9 mouse cellular contexts compared by ENCODE assay signal in genomic region chr10:80566375-80567092, GRCm38 (mm10). TPM values are rescaled to one million over a fixed set of nuclear protein-coding genes. Genes with fewer than 3 reads are reported as not detected.
A peak's percentile ranks its signal among the peaks of the same experiment; 100 is the strongest.
DNase-seq lines count a peak whose midpoint lies in the region; ATAC-seq and TF ChIP-seq lines count a peak whose summit lies in the region.
"Had no signal": no experiment of that assay in that cellular context is flagged by ENCODE, and none has a peak within 500 bp of the region (broad histone marks: within the 10 kb centered on the region; RNA-seq: fewer than 3 reads in every experiment).

No protein-coding gene starts in this region.

- H3K4me1 ChIP-seq in embryonic facial prominence, embryonic 11.5 days (ENCODE audit: control insufficient read depth, insufficient read depth, low read length), result peaks cover 6% of the 10 kb centered on the region
- no peaks in the 10 kb centered on the region for H3K4me1 ChIP-seq in heart, adult 2 months (ENCODE audit: control insufficient read depth, insufficient read depth, low read length)
- peaks cover 31% of the 10 kb centered on the region for H3K4me1 ChIP-seq in kidney, embryonic 14.5 days (ENCODE audit: control insufficient read depth, insufficient read depth, low read length)
- H3K4me1 ChIP-seq in liver, embryonic 13.5 days (replicated peaks), result peaks cover 70% of the 10 kb centered on the region
- H3K4me1 ChIP-seq in neural tube, embryonic 11.5 days (ENCODE audit: control insufficient read depth, insufficient read depth, low read length), result peaks cover 20% of the 10 kb centered on the region
- peaks cover 12% of the 10 kb centered on the region for H3K4me1 ChIP-seq in stomach, postnatal 0 days (replicated peaks; ENCODE audit: control insufficient read depth, insufficient read depth)

- peak; percentile 30; the same call in 1 of the 2 replicates for ATAC-seq in embryonic facial prominence, embryonic 11.5 days (replicated peaks; ENCODE audit: insufficient number of reproducible peaks, low FRiP score, low TSS enrichment, low read depth)
- ATAC-seq in kidney, embryonic 14.5 days (ENCODE audit: low FRiP score, low TSS enrichment), result peak; percentile 21; the same call in 1 of the 2 replicates
- ATAC-seq in liver, embryonic 13.5 days (ENCODE audit: low read depth), result peak; percentile 29; the same call in 1 of the 2 replicates
- ATAC-seq in neural tube, embryonic 11.5 days (ENCODE audit: insufficient read depth, low FRiP score, low TSS enrichment), result peak; percentile 59
- ATAC-seq in stomach, postnatal 0 days (ENCODE audit: low FRiP score, low TSS enrichment), result peak; percentile 36; the same call in 1 of the 2 replicates

- TF ChIP-seq CTCF in heart, adult 2 months (IDR thresholded peaks at IDR 0.05), result no peak; the same call in 1 of the 2 replicates
- TF ChIP-seq CTCF in stomach, postnatal 0 days (IDR thresholded peaks at IDR 0.05; ENCODE audit: low read depth), result peak; percentile 94

- 22% methylated on average over 17 of the region's 17 CpGs for WGBS in embryonic facial prominence, embryonic 11.5 days
- WGBS in heart, adult 2 months, result 34% methylated on average over 17 of the region's 17 CpGs
- WGBS in kidney, embryonic 14.5 days, result 26% methylated on average over 17 of the region's 17 CpGs
- 38% methylated on average over 17 of the region's 17 CpGs for WGBS in liver, embryonic 13.5 days (ENCODE audit: insufficient replicate concordance)
- 25% methylated on average over 17 of the region's 17 CpGs for WGBS in neural tube, embryonic 11.5 days
- 25% methylated on average over 17 of the region's 17 CpGs for WGBS in stomach, postnatal 0 days

- no peak overlapping the region for H3K9ac ChIP-seq in embryonic facial prominence, embryonic 11.5 days (replicated peaks; ENCODE audit: low read length)
- no peak overlapping the region for H3K9ac ChIP-seq in heart, adult 2 months (ENCODE audit: low read depth, low read length)
- H3K9ac ChIP-seq in kidney, embryonic 14.5 days (ENCODE audit: low read depth, low read length), result no peak overlapping the region
- H3K9ac ChIP-seq in liver, embryonic 13.5 days, result peak overlapping the region; percentile 31; the same call in 1 of the 2 replicates
- H3K9ac ChIP-seq in neural tube, embryonic 11.5 days (ENCODE audit: low read length), result no peak overlapping the region
- H3K9ac ChIP-seq in stomach, postnatal 0 days (ENCODE audit: low read length), result no peak overlapping the region

- peak; percentile 92 for DNase-seq in B cell, adult 2 months
- DNase-seq in adrenal gland, postnatal 25 days, result peak; percentile 84
- peak; percentile 85 for DNase-seq in embryonic facial prominence, embryonic 11.5 days (ENCODE audit: low spot score)
- peak; percentile 80 to 92 for DNase-seq in heart, adult 2 months
- peak; percentile 80 for DNase-seq in liver, embryonic 13.5 days
- DNase-seq in neural tube, embryonic 11.5 days (ENCODE audit: low spot score), result peak; percentile 88
- DNase-seq in stomach, postnatal 0 days (ENCODE audit: low spot score), result peak; percentile 89

- TF ChIP-seq POLR2A in heart, adult 2 months (IDR thresholded peaks at IDR 0.05; ENCODE audit: insufficient read depth, low read depth, low read length), result no peak

- no peak overlapping the region for H3K27ac ChIP-seq in embryonic facial prominence, embryonic 11.5 days (replicated peaks; ENCODE audit: low read depth, low read length)
- no peak overlapping the region for H3K27ac ChIP-seq in heart, adult 2 months
- H3K27ac ChIP-seq in kidney, embryonic 14.5 days (ENCODE audit: low read depth, low read length), result no peak overlapping the region
- peak overlapping the region; percentile 58 for H3K27ac ChIP-seq in liver, embryonic 13.5 days
- H3K27ac ChIP-seq in neural tube, embryonic 11.5 days (ENCODE audit: low read depth, low read length), result peak overlapping the region; percentile 70
- no peak overlapping the region for H3K27ac ChIP-seq in stomach, postnatal 0 days (replicated peaks)

- H3K9me3 ChIP-seq in embryonic facial prominence, embryonic 11.5 days (replicated peaks; ENCODE audit: control insufficient read depth, low read length), result no peaks in the 10 kb centered on the region
- H3K9me3 ChIP-seq in kidney, embryonic 14.5 days (ENCODE audit: control insufficient read depth, low read length), result no peaks in the 10 kb centered on the region
- H3K9me3 ChIP-seq in liver, embryonic 13.5 days (replicated peaks), result no peaks in the 10 kb centered on the region
- no peaks in the 10 kb centered on the region for H3K9me3 ChIP-seq in neural tube, embryonic 11.5 days (ENCODE audit: control insufficient read depth, low read length)
- no peaks in the 10 kb centered on the region for H3K9me3 ChIP-seq in stomach, postnatal 0 days (ENCODE audit: control insufficient read depth, low read length)

- intact Hi-C loops in heart, adult 2 months (cut with DNase I), result loop anchor here (1.0 kb wide), 1 partner anchor 122 kb away; no protein-coding TSS in a partner anchor

- no peak overlapping the region for H3K4me3 ChIP-seq in embryonic facial prominence, embryonic 11.5 days (ENCODE audit: low read depth, low read length)
- H3K4me3 ChIP-seq in heart, adult 2 months, result no peak overlapping the region
- H3K4me3 ChIP-seq in kidney, embryonic 14.5 days (ENCODE audit: low read length), result no peak overlapping the region
- no peak overlapping the region for H3K4me3 ChIP-seq in liver, embryonic 13.5 days (replicated peaks)
- no peak overlapping the region for H3K4me3 ChIP-seq in neural tube, embryonic 11.5 days (ENCODE audit: low read depth, low read length)
- no peak overlapping the region for H3K4me3 ChIP-seq in stomach, postnatal 0 days (ENCODE audit: low read depth, low read length)
- H3K4me3 ChIP-seq: erythroblast, embryonic 14.5 days had no signal

- no peaks in the 10 kb centered on the region for H3K36me3 ChIP-seq in embryonic facial prominence, embryonic 11.5 days (replicated peaks; ENCODE audit: control insufficient read depth, insufficient read depth, low read depth, low read length)
- no peaks in the 10 kb centered on the region for H3K36me3 ChIP-seq in heart, adult 2 months (ENCODE audit: control insufficient read depth, insufficient read depth, low read length)
- H3K36me3 ChIP-seq in kidney, embryonic 14.5 days (ENCODE audit: control insufficient read depth, insufficient read depth, low read length), result peaks cover 14% of the 10 kb centered on the region; the same call in 1 of the 2 replicates
- peaks cover 38% of the 10 kb centered on the region for H3K36me3 ChIP-seq in liver, embryonic 13.5 days
- H3K36me3 ChIP-seq in neural tube, embryonic 11.5 days (ENCODE audit: control insufficient read depth, insufficient read depth, low read length), result no peaks in the 10 kb centered on the region
- no peaks in the 10 kb centered on the region for H3K36me3 ChIP-seq in stomach, postnatal 0 days (ENCODE audit: control insufficient read depth, insufficient read depth, low read length)

- no peaks in the 10 kb centered on the region for H3K79me2 ChIP-seq in heart, adult 2 months (replicated peaks; ENCODE audit: control insufficient read depth, insufficient read depth, low read length)

- H3K4me2 ChIP-seq in embryonic facial prominence, embryonic 11.5 days (ENCODE audit: low read depth, low read length), result no peak overlapping the region
- no peak overlapping the region for H3K4me2 ChIP-seq in kidney, embryonic 14.5 days (replicated peaks; ENCODE audit: low read depth, low read length)
- no peak overlapping the region for H3K4me2 ChIP-seq in liver, embryonic 13.5 days
- peak overlapping the region; percentile 10 for H3K4me2 ChIP-seq in neural tube, embryonic 11.5 days (ENCODE audit: low read depth)
- no peak overlapping the region for H3K4me2 ChIP-seq in stomach, postnatal 0 days (replicated peaks; ENCODE audit: low read depth)

- no peaks in the 10 kb centered on the region for H3K27me3 ChIP-seq in embryonic facial prominence, embryonic 11.5 days (ENCODE audit: control insufficient read depth, insufficient read depth, low read length)
- no peaks in the 10 kb centered on the region for H3K27me3 ChIP-seq in heart, adult 2 months (ENCODE audit: control insufficient read depth, insufficient read depth, low read length)
- H3K27me3 ChIP-seq in kidney, embryonic 14.5 days (ENCODE audit: control insufficient read depth, insufficient read depth, low read length), result no peaks in the 10 kb centered on the region
- H3K27me3 ChIP-seq in liver, embryonic 13.5 days, result no peaks in the 10 kb centered on the region
- H3K27me3 ChIP-seq in neural tube, embryonic 11.5 days (ENCODE audit: control insufficient read depth, insufficient read depth, low read length), result no peaks in the 10 kb centered on the region
- H3K27me3 ChIP-seq in stomach, postnatal 0 days (ENCODE audit: control insufficient read depth, insufficient read depth, low read length), result no peaks in the 10 kb centered on the region

- peak; percentile 73; the same call in 1 of the 2 replicates for TF ChIP-seq EP300 in heart, adult 2 months (IDR thresholded peaks at IDR 0.05; ENCODE audit: insufficient read depth, low read depth, low read length)
- no peak for TF ChIP-seq EP300 in stomach, postnatal 0 days (optimal IDR thresholded peaks at IDR 0.05)

RNA-seq across cellular contexts. Expression of gene Rexo1, which starts 5.2 kb away (rescaled TPM):
- 57.4 and 63.5 TPM in 2 replicates for total RNA-seq in adrenal gland, postnatal 25 days (2021)
- polyA plus RNA-seq in embryonic facial prominence, embryonic 11.5 days (2014; fragmentation: Nextera tagmentation; extraction: Ambion mirVana), result 17.1 and 20.6 TPM in 2 replicates
- total RNA-seq in heart, adult 2 months (2021), result 10 to 100 TPM; 11.6 to 12.3 TPM
- polyA plus RNA-seq in heart, adult 2 months (2012; rRNA removed), result 19.5 and 19.8 TPM in 2 replicates
- polyA plus RNA-seq in kidney, embryonic 14.5 days (2014; fragmentation: Nextera tagmentation; extraction: Ambion mirVana), result 25.8 and 31.3 TPM in 2 replicates
- 13.4 and 13.8 TPM in 2 replicates for polyA plus RNA-seq in liver, embryonic 13.5 days (2015; fragmentation: Nextera tagmentation; extraction: Ambion mirVana)
- polyA plus RNA-seq in neural tube, embryonic 11.5 days (2014; fragmentation: Nextera tagmentation; extraction: Ambion mirVana), result 30.7 and 31.4 TPM in 2 replicates
- 7.1 and 8.5 TPM in 2 replicates for polyA plus RNA-seq in stomach, postnatal 0 days (2015; fragmentation: Nextera tagmentation; extraction: Ambion mirVana)

RNA-seq across cellular contexts. Expression of gene Klf16, which starts 10.6 kb away (rescaled TPM):
- 9.6 and 14.8 TPM in 2 replicates for total RNA-seq in adrenal gland, postnatal 25 days (2021)
- polyA plus RNA-seq in embryonic facial prominence, embryonic 11.5 days (2014; fragmentation: Nextera tagmentation; extraction: Ambion mirVana), result 4.5 and 5.5 TPM in 2 replicates
- 1 to 10 TPM; 4.0 to 4.4 TPM for total RNA-seq in heart, adult 2 months (2021)
- 3.6 and 5.5 TPM in 2 replicates for polyA plus RNA-seq in heart, adult 2 months (2012; rRNA removed)
- polyA plus RNA-seq in kidney, embryonic 14.5 days (2014; fragmentation: Nextera tagmentation; extraction: Ambion mirVana), result 10.1 and 10.2 TPM in 2 replicates
- 13.4 and 14.1 TPM in 2 replicates for polyA plus RNA-seq in liver, embryonic 13.5 days (2015; fragmentation: Nextera tagmentation; extraction: Ambion mirVana)
- polyA plus RNA-seq in neural tube, embryonic 11.5 days (2014; fragmentation: Nextera tagmentation; extraction: Ambion mirVana), result 4.5 and 5.5 TPM in 2 replicates
- 8.3 and 8.4 TPM in 2 replicates for polyA plus RNA-seq in stomach, postnatal 0 days (2015; fragmentation: Nextera tagmentation; extraction: Ambion mirVana)

RNA-seq across cellular contexts. Expression of gene Abhd17a, which starts 23.6 kb away (rescaled TPM):
- 87.8 and 100 TPM in 2 replicates for total RNA-seq in adrenal gland, postnatal 25 days (2021)
- polyA plus RNA-seq in embryonic facial prominence, embryonic 11.5 days (2014; fragmentation: Nextera tagmentation; extraction: Ambion mirVana), result 94.8 and 111 TPM in 2 replicates
- total RNA-seq in heart, adult 2 months (2021), result 10 to 100 TPM; 40.2 to 46.9 TPM
- 67.3 and 80.0 TPM in 2 replicates for polyA plus RNA-seq in heart, adult 2 months (2012; rRNA removed)
- 125 and 130 TPM in 2 replicates for polyA plus RNA-seq in kidney, embryonic 14.5 days (2014; fragmentation: Nextera tagmentation; extraction: Ambion mirVana)
- 45.1 and 51.7 TPM in 2 replicates for polyA plus RNA-seq in liver, embryonic 13.5 days (2015; fragmentation: Nextera tagmentation; extraction: Ambion mirVana)
- 119 and 120 TPM in 2 replicates for polyA plus RNA-seq in neural tube, embryonic 11.5 days (2014; fragmentation: Nextera tagmentation; extraction: Ambion mirVana)
- 92.5 and 103 TPM in 2 replicates for polyA plus RNA-seq in stomach, postnatal 0 days (2015; fragmentation: Nextera tagmentation; extraction: Ambion mirVana)

RNA-seq across cellular contexts. Expression of gene Atp8b3, which starts 27.6 kb away (rescaled TPM):
- 0.29 and 0.64 TPM in 2 replicates for total RNA-seq in adrenal gland, postnatal 25 days (2021)
- polyA plus RNA-seq in embryonic facial prominence, embryonic 11.5 days (2014; fragmentation: Nextera tagmentation; extraction: Ambion mirVana), result 0.28 and 0.36 TPM in 2 replicates
- total RNA-seq in heart, adult 2 months (2021), result not detected
- polyA plus RNA-seq in heart, adult 2 months (2012; rRNA removed), result 0.39 and 0.50 TPM in 2 replicates
- polyA plus RNA-seq in kidney, embryonic 14.5 days (2014; fragmentation: Nextera tagmentation; extraction: Ambion mirVana), result 0.22 and 0.24 TPM in 2 replicates
- 0.02 and 0.03 TPM in 2 replicates for polyA plus RNA-seq in liver, embryonic 13.5 days (2015; fragmentation: Nextera tagmentation; extraction: Ambion mirVana)
- polyA plus RNA-seq in neural tube, embryonic 11.5 days (2014; fragmentation: Nextera tagmentation; extraction: Ambion mirVana), result 0.84 and 0.96 TPM in 2 replicates
- polyA plus RNA-seq in stomach, postnatal 0 days (2015; fragmentation: Nextera tagmentation; extraction: Ambion mirVana), result 0.02 and 0.10 TPM in 2 replicates

RNA-seq across cellular contexts. Expression of gene Scamp4, which starts 36.1 kb away (rescaled TPM):
- 64.8 and 68.6 TPM in 2 replicates for total RNA-seq in adrenal gland, postnatal 25 days (2021)
- polyA plus RNA-seq in embryonic facial prominence, embryonic 11.5 days (2014; fragmentation: Nextera tagmentation; extraction: Ambion mirVana), result 62.4 and 64.9 TPM in 2 replicates
- total RNA-seq in heart, adult 2 months (2021), result 10 to 100 TPM; 20.8 to 26.9 TPM
- polyA plus RNA-seq in heart, adult 2 months (2012; rRNA removed), result 58.9 and 60.5 TPM in 2 replicates
- 88.5 and 103 TPM in 2 replicates for polyA plus RNA-seq in kidney, embryonic 14.5 days (2014; fragmentation: Nextera tagmentation; extraction: Ambion mirVana)
- polyA plus RNA-seq in liver, embryonic 13.5 days (2015; fragmentation: Nextera tagmentation; extraction: Ambion mirVana), result 52.0 and 54.6 TPM in 2 replicates
- polyA plus RNA-seq in neural tube, embryonic 11.5 days (2014; fragmentation: Nextera tagmentation; extraction: Ambion mirVana), result 72.1 and 77.7 TPM in 2 replicates
- 67.8 and 77.3 TPM in 2 replicates for polyA plus RNA-seq in stomach, postnatal 0 days (2015; fragmentation: Nextera tagmentation; extraction: Ambion mirVana)

Comparison
In these comparisons a context has a peak if more than half of its experiments do, and no peak if none do; other contexts are left out.
1. H3K27ac ChIP-seq: peak in liver, embryonic 13.5 days (single experiment) and neural tube, embryonic 11.5 days (single experiment); none in embryonic facial prominence, embryonic 11.5 days (single experiment), heart, adult 2 months (single experiment), kidney, embryonic 14.5 days (single experiment) and stomach, postnatal 0 days (single experiment).
2. Peak in every context shown above with its lines, with median percentiles within 50 percentile points of each other: DNase-seq and ATAC-seq.